18 mouse cellular contexts compared by ENCODE assay signal in genomic region chr15:84123075-84123474, GRCm38 (mm10). TPM values are rescaled to one million over a fixed set of nuclear protein-coding genes. Genes with fewer than 3 reads are reported as not detected.
DNase-seq lines count a peak whose midpoint lies in the region; TF ChIP-seq lines count a peak whose summit lies in the region.
"Had no signal": no experiment of that assay in that cellular context is flagged by ENCODE, and none has a peak within 500 bp of the region (broad histone marks: within the 10 kb centered on the region; RNA-seq: fewer than 3 reads in every experiment).

Gene Pnpla5 (minus strand): TSS chr15:84123175.

- H3K4me1 ChIP-seq in ES-E14 (ENCODE audit: control insufficient read depth in 2 of 2, insufficient read depth in 2 of 2, low read length in 2 of 2, poor library complexity in 1 of 2) = peaks cover 0 to 5% of the 10 kb centered on the region in 2 experiments; a peak in 1 of 4 replicates

- peak within 1 kb of the TSS; percentile 23 to 32; a peak in 1 of 4 replicates for H3K4me3 ChIP-seq in ES-E14 (ENCODE audit: insufficient read depth in 1 of 2, low read depth in 1 of 2, low read length in 2 of 2, poor library complexity in 1 of 2, severe bottlenecking in 1 of 2)

- in situ Hi-C loops in ES-E14 (cut with MboI; ENCODE audit: low sequenced_read_pairs in 2 of 2, unreplicated experiment in 2 of 2) = no loop called here

- no peak within 1 kb of the TSS for H3K27ac ChIP-seq in ES-E14 (ENCODE audit: insufficient read depth, low read depth, low read length, poor library complexity, severe bottlenecking)

- H3K9ac ChIP-seq in ES-E14 (ENCODE audit: insufficient read depth, low read depth, low read length, poor library complexity, severe bottlenecking) = no peak within 1 kb of the TSS

- H3K9me3 ChIP-seq in ES-E14 (ENCODE audit: control insufficient read depth, insufficient read depth, low read depth, low read length) = no peaks in the 10 kb centered on the region

- intact Hi-C loops in gastrocnemius, postnatal 36 days (cut with DNase I) = no loop called here

- H3K36me3 ChIP-seq in ES-E14 (ENCODE audit: control insufficient read depth, insufficient read depth, low read length, poor library complexity, severe bottlenecking) = no peaks in the 10 kb centered on the region
- H3K36me3 ChIP-seq: G1E had no signal

- no peak for DNase-seq in ES-E14 (ENCODE audit: low read depth, low spot score)
- no peak for DNase-seq in gastrocnemius, postnatal 36 days
- DNase-seq: adrenal gland, adult 2 months; adrenal gland, adult 8-10 months; adrenal gland, postnatal 10 days; adrenal gland, postnatal 14 days; adrenal gland, postnatal 25 days; adrenal gland, postnatal 36 days; B cell, adult 2 months; cerebellum, adult 11 months; cerebellum, adult 11-12 months; cerebellum, adult 18-20 months; cerebellum, adult 2 months; cerebellum, adult 8-10 months had no signal

TF ChIP-seq in ES-E14, 5 proteins besides CTCF, POLR2A, EP300 and RAD21:
- no peak for TF ChIP-seq MAFK (IDR thresholded peaks at IDR 0.05; ENCODE audit: insufficient read depth, low read depth, low read length)
- TF ChIP-seq ZC3H11A (IDR thresholded peaks at IDR 0.05; ENCODE audit: borderline replicate concordance, low read depth, low read length) = no peak
- no peak for TF ChIP-seq ZNF384 (IDR thresholded peaks at IDR 0.05; ENCODE audit: low read depth, low read length)
- TF ChIP-seq HCFC1 (IDR thresholded peaks at IDR 0.05; ENCODE audit: borderline replicate concordance, insufficient read depth, low read length) = no peak

RNA-seq across cellular contexts. Expression of gene Pnpla5, which starts in this region (rescaled TPM):
- total RNA-seq in ES-E14 (2012; rRNA removed) = 0.11 and 0.13 TPM in 2 replicates
- not detected for total RNA-seq in gastrocnemius, postnatal 36 days (2021)
- total RNA-seq: adrenal gland, postnatal 25 days; adrenal gland, postnatal 4 days; CH12.LX; G1E; MEL had no signal
